Mouse (Mus musculus) limb, embryonic 10.5 days (tissue): ENCODE measurements at regions not wholly inside any gene's neighbourhood (a gene's known extent, or its start where the extent isn't known, plus 50 kb on each side); places are given as distances from the start of the nearest gene placed in this dataset.

Source experiments
- DNase-seq: peaks from one replicate; pipeline ENCODE4 v3.0.0-alpha.2; 2017; ENCODE audit warnings: low spot score
- H3K27ac ChIP-seq: fragments of 300-500 bp; sonication (generic); 2 replicates; pipeline ENCODE4 v1.5.1; 2016; ENCODE audit warnings: mild to moderate bottlenecking
- H3K27me3 ChIP-seq: fragments of 300-500 bp; sonication (generic); 2 replicates; pipeline ENCODE4 v1.6.1; 2016; ENCODE audit warnings: low read depth, mild to moderate bottlenecking; ENCODE audit not compliant: poor library complexity, severe bottlenecking
- H3K36me3 ChIP-seq: fragments of 300-500 bp; sonication (generic); 2 replicates; pipeline ENCODE4 v1.6.1; 2016; ENCODE audit warnings: mild to moderate bottlenecking, moderate library complexity
- H3K4me1 ChIP-seq: fragments of 300-500 bp; sonication (generic); 2 replicates; pipeline ENCODE4 v1.6.1; 2016
- H3K4me3 ChIP-seq: fragments of 300-500 bp; sonication (generic); 2 replicates; pipeline ENCODE4 v1.5.1; 2016; ENCODE audit warnings: mild to moderate bottlenecking, moderate library complexity
- H3K9me3 ChIP-seq: fragments of 300-500 bp; sonication (generic); replicated peaks from 2 replicates; pipeline ENCODE4 v1.6.1; 2016; ENCODE audit warnings: mild to moderate bottlenecking
- WGBS: fragments of 180-500 bp; shearing (Covaris S2); methylation state at CpG from one replicate; pipeline ENCODE4 v1.1.7; 2016; 5-methylcytosine and 5-hydroxymethylcytosine counted together

- H3K4me3 ChIP-seq: no peak overlapping the region
- no peak for DNase-seq
- H3K27me3 ChIP-seq: no peaks in the 10 kb centered on the region
- H3K9me3 ChIP-seq: no peaks in the 10 kb centered on the region
- no peak overlapping the region for H3K27ac ChIP-seq
- WGBS: 65% methylated on average over 1 of the region's 1 CpGs
- H3K36me3 ChIP-seq: no peaks in the 10 kb centered on the region
- H3K4me1 ChIP-seq: no peaks in the 10 kb centered on the region
These were observed 543.5 kb downstream of the Adgrl2 start for GRCm38 (mm10) chr3:148446845-148447244.

- H3K27ac ChIP-seq: no peak overlapping the region
- H3K9me3 ChIP-seq: no peaks in the 10 kb centered on the region
- H3K4me3 ChIP-seq: no peak overlapping the region
- H3K36me3 ChIP-seq: no peaks in the 10 kb centered on the region
- no peak for DNase-seq
- H3K27me3 ChIP-seq: no peaks in the 10 kb centered on the region
- no peaks in the 10 kb centered on the region for H3K4me1 ChIP-seq
- WGBS: 82% methylated on average over 3 of the region's 3 CpGs
These were observed 547.3 kb downstream of the Adgrl2 start for GRCm38 (mm10) chr3:148443012-148443411.

GRCm38 (mm10) chr3:148434033-148434432, 556.3 kb downstream of the Adgrl2 start:
- Histone ChIP-seq H3K9me3 (no peaks in the 10 kb centered on the region), H3K4me1 (no peaks in the 10 kb centered on the region), H3K4me3 (no peak overlapping the region), H3K36me3 (no peaks in the 10 kb centered on the region), H3K27ac (no peak overlapping the region), H3K27me3 (no peaks in the 10 kb centered on the region)
- DNase-seq: no peak
- WGBS: 90% methylated on average over 4 of the region's 4 CpGs

- no peak for DNase-seq
- 89% methylated on average over 10 of the region's 10 CpGs for WGBS
These were observed 561.1 kb downstream of the Adgrl2 start for GRCm38 (mm10) chr3:148429012-148429865.

GRCm38 (mm10) chr3:148424089-148424488, 566.3 kb downstream of the Adgrl2 start:
- WGBS: 95% methylated on average over 4 of the region's 4 CpGs
- no peaks in the 10 kb centered on the region for H3K36me3 ChIP-seq
- DNase-seq: no peak
- H3K9me3 ChIP-seq: no peaks in the 10 kb centered on the region
- H3K27ac ChIP-seq: no peak overlapping the region
- peaks cover 31% of the 10 kb centered on the region; the same call in 1 of the 2 replicates for H3K27me3 ChIP-seq
- H3K4me1 ChIP-seq: peaks cover 7% of the 10 kb centered on the region; the same call in 1 of the 2 replicates
- H3K4me3 ChIP-seq: no peak overlapping the region

More at GRCm38 (mm10) chr3:148429012-148429865, 561.1 kb downstream of the Adgrl2 start:
- Histone ChIP-seq H3K36me3 (no peaks in the 10 kb centered on the region), H3K27me3 (peaks cover 26% of the 10 kb centered on the region; the same call in 1 of the 2 replicates), H3K9me3 (no peaks in the 10 kb centered on the region), H3K27ac (no peak overlapping the region), H3K4me3 (no peak overlapping the region), H3K4me1 (peaks cover 7% of the 10 kb centered on the region; the same call in 1 of the 2 replicates)

GRCm38 (mm10) chr3:148423383-148423782, 567.0 kb downstream of the Adgrl2 start:
- peaks cover 31% of the 10 kb centered on the region; the same call in 1 of the 2 replicates for H3K27me3 ChIP-seq

GRCm38 (mm10) chr3:148422720-148423119, 567.6 kb downstream of the Adgrl2 start:
- H3K36me3 ChIP-seq: no peaks in the 10 kb centered on the region
- DNase-seq: no peak
- no peak overlapping the region for H3K4me3 ChIP-seq
- no peaks in the 10 kb centered on the region for H3K9me3 ChIP-seq
- WGBS: 51% methylated on average over 3 of the region's 3 CpGs
- no peak overlapping the region for H3K27ac ChIP-seq
- peaks cover 15% of the 10 kb centered on the region for H3K4me1 ChIP-seq
- H3K27me3 ChIP-seq: peaks cover 31% of the 10 kb centered on the region; the same call in 1 of the 2 replicates

More at GRCm38 (mm10) chr3:148423383-148423782, 567.0 kb downstream of the Adgrl2 start:
- no peaks in the 10 kb centered on the region for H3K36me3 ChIP-seq
- no peak overlapping the region for H3K27ac ChIP-seq
- no peaks in the 10 kb centered on the region for H3K9me3 ChIP-seq
- DNase-seq: no peak
- WGBS: 91% methylated on average over 1 of the region's 1 CpGs
- H3K4me1 ChIP-seq: peaks cover 8% of the 10 kb centered on the region
- no peak overlapping the region for H3K4me3 ChIP-seq

- Histone ChIP-seq H3K27me3 (peaks cover 29% of the 10 kb centered on the region; the same call in 1 of the 2 replicates), H3K4me3 (no peak overlapping the region), H3K4me1 (peaks cover 18% of the 10 kb centered on the region), H3K9me3 (no peaks in the 10 kb centered on the region), H3K27ac (no peak overlapping the region), H3K36me3 (no peaks in the 10 kb centered on the region)
- DNase-seq: no peak
- WGBS: 63% methylated on average over 2 of the region's 2 CpGs
These were observed 568.1 kb downstream of the Adgrl2 start for GRCm38 (mm10) chr3:148422205-148422604.

- H3K9me3 ChIP-seq: no peaks in the 10 kb centered on the region
- peaks cover 23% of the 10 kb centered on the region for H3K4me1 ChIP-seq
- peaks cover 10% of the 10 kb centered on the region; the same call in 1 of the 2 replicates for H3K27me3 ChIP-seq
- WGBS: 95% methylated on average over 5 of the region's 5 CpGs
- no peak overlapping the region for H3K4me3 ChIP-seq
- DNase-seq: no peak
- no peak overlapping the region for H3K27ac ChIP-seq
- no peaks in the 10 kb centered on the region for H3K36me3 ChIP-seq
These were observed 570.1 kb downstream of the Adgrl2 start for GRCm38 (mm10) chr3:148420303-148420702.

- 85% methylated on average over 2 of the region's 2 CpGs for WGBS
- no peak for DNase-seq
These were observed 570.8 kb downstream of the Adgrl2 start for GRCm38 (mm10) chr3:148419462-148420074.

GRCm38 (mm10) chr3:148418067-148418466, 572.3 kb downstream of the Adgrl2 start:
- no peak for DNase-seq
- H3K9me3 ChIP-seq: no peaks in the 10 kb centered on the region
- H3K4me3 ChIP-seq: no peak overlapping the region
- no peak overlapping the region for H3K27ac ChIP-seq
- H3K36me3 ChIP-seq: no peaks in the 10 kb centered on the region
- peaks cover 5% of the 10 kb centered on the region; the same call in 1 of the 2 replicates for H3K27me3 ChIP-seq
- WGBS: 9% methylated on average over 6 of the region's 6 CpGs
- H3K4me1 ChIP-seq: peaks cover 20% of the 10 kb centered on the region

More at GRCm38 (mm10) chr3:148419462-148420074, 570.8 kb downstream of the Adgrl2 start:
- Histone ChIP-seq H3K27ac (no peak overlapping the region), H3K27me3 (peaks cover 5% of the 10 kb centered on the region; the same call in 1 of the 2 replicates), H3K36me3 (no peaks in the 10 kb centered on the region), H3K4me1 (peaks cover 20% of the 10 kb centered on the region), H3K4me3 (no peak overlapping the region), H3K9me3 (no peaks in the 10 kb centered on the region)

GRCm38 (mm10) chr3:148415443-148415842, 574.9 kb downstream of the Adgrl2 start:
- Histone ChIP-seq H3K27ac (no peak overlapping the region), H3K4me1 (peaks cover 25% of the 10 kb centered on the region), H3K36me3 (no peaks in the 10 kb centered on the region), H3K27me3 (no peaks in the 10 kb centered on the region), H3K9me3 (no peaks in the 10 kb centered on the region), H3K4me3 (no peak overlapping the region)
- no peak for DNase-seq
- 84% methylated on average over 7 of the region's 7 CpGs for WGBS

GRCm38 (mm10) chr3:148413027-148413426, 577.3 kb downstream of the Adgrl2 start:
- Histone ChIP-seq H3K9me3 (no peaks in the 10 kb centered on the region), H3K4me3 (no peak overlapping the region), H3K36me3 (no peaks in the 10 kb centered on the region), H3K4me1 (peaks cover 27% of the 10 kb centered on the region), H3K27ac (no peak overlapping the region), H3K27me3 (no peaks in the 10 kb centered on the region)
- WGBS: 94% methylated on average over 1 of the region's 1 CpGs
- DNase-seq: no peak
